Mouse (Mus musculus) heart, embryonic 13.5 days (tissue): ENCODE results near the gene Fn1. TPM values are rescaled to one million over a fixed set of nuclear protein-coding genes. Genes with fewer than 3 reads are reported as not detected.

Experiments used
- ATAC-seq: fragments of 200-750 bp; cut with Nextera tagmentation; 2 replicates; pipeline ENCODE4 v1.8.0; 2017; ENCODE audit warnings: moderate TSS enrichment; ENCODE audit not compliant: insufficient number of reproducible peaks, low FRiP score, low TSS enrichment; ENCODE audit errors: extremely low read depth
- H3K27ac ChIP-seq: fragments of 300-500 bp; sonication (generic); replicated peaks from 2 replicates; pipeline ENCODE4 v1.5.1; 2015; ENCODE audit warnings: moderate library complexity, mild to moderate bottlenecking, inconsistent platforms
- H3K27me3 ChIP-seq: fragments of 300-500 bp; sonication (generic); replicated peaks from 2 replicates; pipeline ENCODE4 v1.6.1; 2015; ENCODE audit warnings: mild to moderate bottlenecking, inconsistent platforms
- H3K36me3 ChIP-seq: fragments of 300-500 bp; sonication (generic); 2 replicates; pipeline ENCODE4 v1.6.1; 2015; ENCODE audit warnings: mild to moderate bottlenecking, inconsistent platforms
- H3K4me1 ChIP-seq: fragments of 300-500 bp; sonication (generic); 2 replicates; pipeline ENCODE4 v1.6.1; 2015; ENCODE audit warnings: inconsistent platforms
- H3K4me2 ChIP-seq: fragments of 300-500 bp; sonication (generic); 2 replicates; pipeline ENCODE4 v1.6.1; 2015; ENCODE audit warnings: inconsistent platforms, mild to moderate bottlenecking, moderate library complexity
- H3K4me3 ChIP-seq: fragments of 300-500 bp; sonication (generic); 2 replicates; pipeline ENCODE4 v1.5.1; 2015; ENCODE audit warnings: moderate library complexity, mild to moderate bottlenecking, inconsistent platforms
- H3K9ac ChIP-seq: fragments of 300-500 bp; sonication (generic); 2 replicates; pipeline ENCODE4 v1.6.1; 2015; ENCODE audit warnings: inconsistent platforms, mild to moderate bottlenecking, moderate library complexity
- H3K9me3 ChIP-seq: fragments of 300-500 bp; sonication (generic); 2 replicates; pipeline ENCODE4 v1.6.1; 2016; ENCODE audit warnings: inconsistent platforms
- WGBS: fragments of 180-500 bp; shearing (Covaris S2); methylation state at CpG from one replicate; pipeline ENCODE4 v1.1.7; 2015; ENCODE audit warnings: mixed read lengths; 5-methylcytosine and 5-hydroxymethylcytosine counted together
- polyA plus RNA-seq: library from polyadenylated mRNA; unstranded; fragments of >200 nt; fragmentation: Nextera tagmentation; extraction: Ambion mirVana; gene quantifications from 2 replicates; pipeline ENCODE4 v1.2.1, GENCODE M21; 2015

The Fn1 gene
- polyA plus RNA-seq, 1 experiment from 2014 or later = 248 TPM

- Histone ChIP-seq H3K36me3 (peaks cover 68% of the 10 kb centered on the region), H3K27me3 (no peaks in the 10 kb centered on the region), H3K9me3 (0 out of 2 replicates have a peak, but pooled peaks cover 6% of the 10 kb centered on the region), H3K27ac (no peak overlapping the region), H3K9ac (no peak overlapping the region), H3K4me1 (peaks cover 17% of the 10 kb centered on the region), H3K4me3 (no peak overlapping the region), H3K4me2 (no peak overlapping the region)
- 95% methylated on average over 4 of the region's 4 CpGs for WGBS
- ATAC-seq = no peak
Observed at GRCm38 (mm10) chr1:71560626-71561025, 92.4 kb downstream of the Fn1 start.

GRCm38 (mm10) chr1:71556688-71557612 is 96.0 kb downstream of the Fn1 start, which contains the start of gene Atic:
Gene Atic, plus strand, starts transcription at chr1:71557150.
- no peaks in the 10 kb centered on the region for H3K27me3 ChIP-seq
- H3K27ac ChIP-seq = peak within 1 kb of the TSS; percentile 78
- peak within 1 kb of the TSS; percentile 87 for H3K9ac ChIP-seq
- peaks cover 17% of the 10 kb centered on the region for H3K4me1 ChIP-seq
- 0 out of 2 replicates have a peak, but pooled peaks cover 6% of the 10 kb centered on the region for H3K9me3 ChIP-seq
- ATAC-seq = peak; percentile 99
- peaks cover 34% of the 10 kb centered on the region for H3K36me3 ChIP-seq
- WGBS = 1% methylated on average over 55 of the region's 55 CpGs
- H3K4me2 ChIP-seq = peak within 1 kb of the TSS; percentile 85
- peak within 1 kb of the TSS; percentile 73 for H3K4me3 ChIP-seq

GRCm38 (mm10) chr1:71550626-71551195 is 102.3 kb downstream of the Fn1 start:
- Histone ChIP-seq H3K9ac (no peak overlapping the region), H3K27ac (no peak overlapping the region), H3K4me1 (no peaks in the 10 kb centered on the region), H3K36me3 (no peaks in the 10 kb centered on the region), H3K9me3 (no peaks in the 10 kb centered on the region), H3K4me3 (no peak overlapping the region), H3K27me3 (no peaks in the 10 kb centered on the region), H3K4me2 (no peak overlapping the region)
- WGBS = 63% methylated on average over 10 of the region's 10 CpGs
- no peak for ATAC-seq

GRCm38 (mm10) chr1:71540437-71540836 is 112.6 kb downstream of the Fn1 start:
- WGBS = 76% methylated on average over 3 of the region's 3 CpGs

GRCm38 (mm10) chr1:71539641-71540040 is 113.4 kb downstream of the Fn1 start:
- H3K36me3 ChIP-seq = no peaks in the 10 kb centered on the region
- H3K9ac ChIP-seq = no peak overlapping the region
- H3K27ac ChIP-seq = no peak overlapping the region
- H3K4me3 ChIP-seq = no peak overlapping the region
- ATAC-seq = no peak
- no peaks in the 10 kb centered on the region for H3K27me3 ChIP-seq
- no peak overlapping the region for H3K4me2 ChIP-seq
- 79% methylated on average over 4 of the region's 4 CpGs for WGBS
- H3K4me1 ChIP-seq = no peaks in the 10 kb centered on the region
- no peaks in the 10 kb centered on the region for H3K9me3 ChIP-seq

More at GRCm38 (mm10) chr1:71540437-71540836, 112.6 kb downstream of the Fn1 start:
- H3K4me2 ChIP-seq = no peak overlapping the region
- no peaks in the 10 kb centered on the region for H3K9me3 ChIP-seq
- no peak overlapping the region for H3K4me3 ChIP-seq
- no peak overlapping the region for H3K27ac ChIP-seq
- H3K4me1 ChIP-seq = no peaks in the 10 kb centered on the region
- H3K27me3 ChIP-seq = no peaks in the 10 kb centered on the region
- no peak overlapping the region for H3K9ac ChIP-seq
- H3K36me3 ChIP-seq = no peaks in the 10 kb centered on the region
- ATAC-seq = no peak

Other genes starting within 250 kb of the Fn1 start
- 0.05 and 0.08 TPM in 2 replicates for gene Abca12, start 238.3 kb downstream of the Fn1 start, polyA plus RNA-seq
- gene Atic, start 96.0 kb downstream of the Fn1 start, polyA plus RNA-seq = 39.4 and 44.5 TPM in 2 replicates